Mouse (Mus musculus) testis, adult 2 months (tissue): ENCODE measurements around the gene Afap1.

ENCODE experiments used
- CTCF ChIP-seq: fragments of 200-500 bp; IDR thresholded peaks from 2 replicates; pipeline ENCODE4 v1.5.1; 2012; ENCODE audit warnings: low read depth, mild to moderate bottlenecking, inconsistent platforms, low read length, moderate library complexity; ENCODE audit not compliant: control insufficient read depth, insufficient read depth, insufficient replicate concordance
- POLR2A ChIP-seq: fragments of 200-500 bp; IDR thresholded peaks from 2 replicates; pipeline ENCODE4 v1.6.1; 2012; ENCODE audit warnings: low read depth, mild to moderate bottlenecking, inconsistent platforms, low read length, moderate library complexity; ENCODE audit not compliant: control insufficient read depth

DNA sequence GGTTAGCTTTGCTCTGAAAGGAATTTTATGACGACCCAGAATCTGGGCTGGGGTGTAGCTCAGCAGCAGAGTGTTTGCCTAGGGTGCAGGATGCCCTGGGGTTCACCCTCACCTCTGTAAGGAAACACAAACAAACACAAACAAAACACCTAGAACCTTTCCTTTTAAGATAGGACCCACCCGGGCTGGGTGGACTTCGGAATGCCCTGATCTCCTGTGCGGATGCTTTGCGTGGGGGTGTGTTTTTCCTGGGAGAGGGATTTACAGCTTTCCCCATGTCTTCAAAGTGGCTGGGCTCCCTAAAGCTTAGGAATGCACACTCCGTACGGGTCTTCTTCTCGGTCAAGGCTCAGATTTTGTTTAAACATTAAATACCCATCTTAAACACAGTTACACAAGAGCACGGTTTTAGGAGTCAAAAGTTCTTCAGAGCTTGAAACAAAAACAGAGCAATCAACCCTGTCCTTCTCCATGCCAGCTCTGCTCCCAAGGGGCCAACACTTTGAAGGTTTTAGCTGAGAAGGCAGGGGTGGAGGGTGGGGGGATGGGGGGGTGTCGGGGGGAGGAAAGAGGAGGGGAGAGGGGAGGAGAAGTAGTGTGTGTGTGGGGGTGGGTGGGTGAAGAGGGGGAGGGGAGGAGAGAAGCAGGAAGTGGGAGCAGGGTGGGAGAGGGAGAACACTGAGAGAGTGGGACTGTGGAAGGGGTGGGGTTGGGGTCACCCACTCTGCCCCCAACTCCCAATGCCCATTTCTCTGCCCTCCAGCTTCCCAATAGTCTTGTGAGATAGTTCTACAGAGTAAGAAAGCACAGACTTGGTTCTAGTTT is 7.5 kb downstream of the Afap1 start:
- TF ChIP-seq CTCF, result no peak
- no peak for TF ChIP-seq POLR2A
